Mouse (Mus musculus) stomach, embryonic 15.5 days (tissue): Measurements from ENCODE around the gene Coil. TPM values are rescaled to one million over a fixed set of nuclear protein-coding genes. Genes with fewer than 3 reads are reported as not detected.
A peak's percentile ranks its signal among the peaks of the same experiment; 100 is the strongest.

Experiments used
- ATAC-seq: fragments of 200-750 bp; cut with Nextera tagmentation; 2 replicates; pipeline ENCODE4 v1.8.0; 2017; ENCODE audit warnings: low read depth, moderate number of reproducible peaks, moderate TSS enrichment; ENCODE audit not compliant: insufficient read depth, low FRiP score
- H3K27ac ChIP-seq: fragments of 300-500 bp; sonication (generic); 2 replicates; pipeline ENCODE4 v1.5.1; 2015; ENCODE audit warnings: mild to moderate bottlenecking, inconsistent platforms
- H3K27me3 ChIP-seq: fragments of 300-500 bp; sonication (generic); replicated peaks from 2 replicates; pipeline ENCODE4 v1.6.1; 2015; ENCODE audit warnings: inconsistent platforms
- H3K36me3 ChIP-seq: fragments of 300-500 bp; sonication (generic); 2 replicates; pipeline ENCODE4 v1.6.1; 2015; ENCODE audit warnings: inconsistent platforms
- H3K4me1 ChIP-seq: fragments of 300-500 bp; sonication (generic); 2 replicates; pipeline ENCODE4 v1.6.1; 2015; ENCODE audit warnings: inconsistent platforms
- H3K4me2 ChIP-seq: fragments of 300-500 bp; sonication (generic); 2 replicates; pipeline ENCODE4 v1.6.1; 2015; ENCODE audit warnings: mild to moderate bottlenecking, inconsistent platforms
- H3K4me3 ChIP-seq: fragments of 300-500 bp; sonication (generic); replicated peaks from 2 replicates; pipeline ENCODE4 v1.5.1; 2015; ENCODE audit warnings: inconsistent platforms
- H3K9ac ChIP-seq: fragments of 300-500 bp; sonication (generic); 2 replicates; pipeline ENCODE4 v1.6.1; 2015; ENCODE audit warnings: inconsistent platforms
- H3K9me3 ChIP-seq: fragments of 300-500 bp; sonication (generic); 2 replicates; pipeline ENCODE4 v1.6.1; 2016; ENCODE audit warnings: inconsistent platforms
- WGBS: fragments of 180-500 bp; shearing (Covaris S2); methylation state at CpG from one replicate; pipeline ENCODE4 v1.1.7; 2015; 5-methylcytosine and 5-hydroxymethylcytosine counted together
- polyA plus RNA-seq: library from polyadenylated mRNA; unstranded; fragments of >200 nt; fragmentation: Nextera tagmentation; extraction: Ambion mirVana; gene quantifications from 2 replicates; pipeline ENCODE4 v1.2.1, GENCODE M21; 2015

Coil gene
- polyA plus RNA-seq, 1 experiment from 2014 or later = 14.4 TPM

- H3K27me3 ChIP-seq = no peaks in the 10 kb centered on the region
- no peaks in the 10 kb centered on the region for H3K36me3 ChIP-seq
- H3K4me2 ChIP-seq = peak within 1 kb of the TSS; percentile 81
- H3K4me3 ChIP-seq = peak within 1 kb of the TSS; percentile 58
- no peaks in the 10 kb centered on the region for H3K9me3 ChIP-seq
- WGBS = 3% methylated on average over 48 of the region's 48 CpGs
- H3K27ac ChIP-seq = peak within 1 kb of the TSS; percentile 64
- H3K9ac ChIP-seq = peak within 1 kb of the TSS; percentile 47
- H3K4me1 ChIP-seq = peaks cover 14% of the 10 kb centered on the region
- ATAC-seq = peak; percentile 93
Observed at GRCm38 (mm10) chr11:88998974-88999722, 29.1 kb downstream of the Coil start, which contains the start of gene Trim25. TSS of gene Trim25 (plus strand) at chr11:88999376.

- no peaks in the 10 kb centered on the region for H3K27me3 ChIP-seq
- peak overlapping the region; percentile 81 for H3K4me2 ChIP-seq
- H3K4me1 ChIP-seq = peaks cover 14% of the 10 kb centered on the region
- no peaks in the 10 kb centered on the region for H3K9me3 ChIP-seq
- peak; percentile 21 for ATAC-seq
- H3K36me3 ChIP-seq = no peaks in the 10 kb centered on the region
- peak overlapping the region; percentile 64 for H3K27ac ChIP-seq
- WGBS = 17% methylated on average over 33 of the region's 33 CpGs
- peak overlapping the region; percentile 47 for H3K9ac ChIP-seq
- peak overlapping the region; percentile 58 for H3K4me3 ChIP-seq
Observed at GRCm38 (mm10) chr11:88999723-89000526, 29.9 kb downstream of the Coil start.

GRCm38 (mm10) chr11:89000527-89000819, 30.4 kb downstream of the Coil start:
- peaks cover 14% of the 10 kb centered on the region for H3K4me1 ChIP-seq
- H3K27ac ChIP-seq = peak overlapping the region; percentile 64; the same call in 1 of the 2 replicates
- no peaks in the 10 kb centered on the region for H3K36me3 ChIP-seq
- peak overlapping the region; percentile 47; the same call in 1 of the 2 replicates for H3K9ac ChIP-seq
- no peaks in the 10 kb centered on the region for H3K27me3 ChIP-seq
- no peak for ATAC-seq
- peak overlapping the region; percentile 81 for H3K4me2 ChIP-seq
- peak overlapping the region; percentile 58 for H3K4me3 ChIP-seq
- H3K9me3 ChIP-seq = no peaks in the 10 kb centered on the region

GRCm38 (mm10) chr11:89001569-89001968, 31.5 kb downstream of the Coil start:
- H3K9ac ChIP-seq = no peak overlapping the region
- H3K36me3 ChIP-seq = no peaks in the 10 kb centered on the region
- H3K27ac ChIP-seq = no peak overlapping the region
- H3K4me2 ChIP-seq = peak overlapping the region; percentile 81
- peaks cover 14% of the 10 kb centered on the region for H3K4me1 ChIP-seq
- 88% methylated on average over 7 of the region's 7 CpGs for WGBS
- H3K27me3 ChIP-seq = no peaks in the 10 kb centered on the region
- peak overlapping the region; percentile 6; the same call in 1 of the 2 replicates for H3K4me3 ChIP-seq
- ATAC-seq = no peak
- H3K9me3 ChIP-seq = no peaks in the 10 kb centered on the region

- no peak for ATAC-seq
- Histone ChIP-seq H3K9me3 (no peaks in the 10 kb centered on the region), H3K4me2 (peak overlapping the region; percentile 29), H3K9ac (no peak overlapping the region), H3K27me3 (no peaks in the 10 kb centered on the region), H3K4me3 (no peak overlapping the region), H3K4me1 (peaks cover 14% of the 10 kb centered on the region), H3K27ac (no peak overlapping the region), H3K36me3 (peaks cover 2% of the 10 kb centered on the region; the same call in 1 of the 2 replicates)
- 84% methylated on average over 5 of the region's 5 CpGs for WGBS
Observed at GRCm38 (mm10) chr11:89002068-89002467, 32.0 kb downstream of the Coil start.

GRCm38 (mm10) chr11:89002621-89003020, 32.6 kb downstream of the Coil start:
- ATAC-seq = no peak
- Histone ChIP-seq H3K27me3 (no peaks in the 10 kb centered on the region), H3K4me3 (no peak overlapping the region; the same call in 1 of the 2 replicates), H3K9me3 (no peaks in the 10 kb centered on the region), H3K9ac (no peak overlapping the region), H3K4me2 (peak overlapping the region; percentile 29), H3K4me1 (peaks cover 14% of the 10 kb centered on the region), H3K27ac (peak overlapping the region; percentile 7), H3K36me3 (peaks cover 8% of the 10 kb centered on the region; the same call in 1 of the 2 replicates)
- WGBS = 69% methylated on average over 5 of the region's 5 CpGs

GRCm38 (mm10) chr11:89003078-89003477, 33.0 kb downstream of the Coil start:
- Histone ChIP-seq H3K27ac (peak overlapping the region; percentile 7), H3K9me3 (no peaks in the 10 kb centered on the region), H3K36me3 (peaks cover 10% of the 10 kb centered on the region; the same call in 1 of the 2 replicates), H3K4me2 (peak overlapping the region; percentile 29), H3K4me3 (no peak overlapping the region; the same call in 1 of the 2 replicates), H3K27me3 (no peaks in the 10 kb centered on the region), H3K9ac (no peak overlapping the region), H3K4me1 (peaks cover 14% of the 10 kb centered on the region)
- WGBS = 33% methylated on average over 6 of the region's 6 CpGs
- no peak for ATAC-seq

- no peak overlapping the region for H3K4me3 ChIP-seq
- WGBS = 56% methylated on average over 4 of the region's 4 CpGs
- H3K4me1 ChIP-seq = peaks cover 12% of the 10 kb centered on the region
- no peaks in the 10 kb centered on the region for H3K27me3 ChIP-seq
- no peak overlapping the region for H3K27ac ChIP-seq
- H3K9me3 ChIP-seq = no peaks in the 10 kb centered on the region
- ATAC-seq = no peak
- H3K9ac ChIP-seq = no peak overlapping the region
- peaks cover 10% of the 10 kb centered on the region; the same call in 1 of the 2 replicates for H3K36me3 ChIP-seq
- H3K4me2 ChIP-seq = peak overlapping the region; percentile 19; the same call in 1 of the 2 replicates
Observed at GRCm38 (mm10) chr11:89003726-89004125, 33.7 kb downstream of the Coil start.

- WGBS = 60% methylated on average over 5 of the region's 5 CpGs
- Histone ChIP-seq H3K27ac (no peak overlapping the region), H3K9ac (no peak overlapping the region), H3K4me1 (peaks cover 9% of the 10 kb centered on the region), H3K4me3 (no peak overlapping the region), H3K4me2 (no peak overlapping the region), H3K9me3 (no peaks in the 10 kb centered on the region), H3K36me3 (peaks cover 18% of the 10 kb centered on the region; the same call in 1 of the 2 replicates), H3K27me3 (no peaks in the 10 kb centered on the region)
- no peak for ATAC-seq
Observed at GRCm38 (mm10) chr11:89005473-89005872, 35.4 kb downstream of the Coil start.

GRCm38 (mm10) chr11:89006404-89006803, 36.4 kb downstream of the Coil start:
- no peak overlapping the region for H3K9ac ChIP-seq
- peaks cover 6% of the 10 kb centered on the region for H3K4me1 ChIP-seq
- H3K4me3 ChIP-seq = no peak overlapping the region
- no peak overlapping the region for H3K4me2 ChIP-seq
- no peak overlapping the region for H3K27ac ChIP-seq
- no peaks in the 10 kb centered on the region for H3K9me3 ChIP-seq
- no peak for ATAC-seq
- H3K27me3 ChIP-seq = no peaks in the 10 kb centered on the region
- peaks cover 27% of the 10 kb centered on the region for H3K36me3 ChIP-seq

- Histone ChIP-seq H3K9me3 (no peaks in the 10 kb centered on the region), H3K9ac (no peak overlapping the region), H3K4me1 (peaks cover 5% of the 10 kb centered on the region), H3K4me2 (no peak overlapping the region), H3K27me3 (no peaks in the 10 kb centered on the region), H3K36me3 (peaks cover 39% of the 10 kb centered on the region), H3K4me3 (no peak overlapping the region), H3K27ac (no peak overlapping the region)
- ATAC-seq = no peak
- WGBS = 83% methylated on average over 3 of the region's 3 CpGs
Observed at GRCm38 (mm10) chr11:89007582-89007981, 37.5 kb downstream of the Coil start.

- Histone ChIP-seq H3K4me1 (no peaks in the 10 kb centered on the region), H3K4me3 (no peak overlapping the region), H3K9ac (no peak overlapping the region), H3K27ac (no peak overlapping the region), H3K4me2 (no peak overlapping the region), H3K27me3 (no peaks in the 10 kb centered on the region), H3K9me3 (no peaks in the 10 kb centered on the region), H3K36me3 (peaks cover 45% of the 10 kb centered on the region)
- no peak; the same call in 1 of the 2 replicates for ATAC-seq
- 89% methylated on average over 9 of the region's 9 CpGs for WGBS
Observed at GRCm38 (mm10) chr11:89009066-89009465, 39.0 kb downstream of the Coil start.
